Mouse (Mus musculus): ENCODE data around the gene Gm45337.
A peak's percentile ranks its signal among the peaks of the same experiment; 100 is the strongest.

Gm45337 gene

GRCm38 (mm10) chr7:142097776-142098175, 46.6 kb downstream of the Gm45337 start:
- DNase-seq (ENCODE audit: low spot score) = peak; percentile 94

- no peak for DNase-seq (ENCODE audit: low spot score)
Measured at GRCm38 (mm10) chr7:142096701-142097100, 47.7 kb downstream of the Gm45337 start.

- peak; percentile 91 for DNase-seq (ENCODE audit: low spot score)
Measured at GRCm38 (mm10) chr7:142095183-142095931, 49.0 kb downstream of the Gm45337 start, which contains the start of gene Dusp8. Gene Dusp8, minus strand, starts transcription at chr7:142095843.

- no peak for DNase-seq (ENCODE audit: low spot score)
Measured at GRCm38 (mm10) chr7:142094301-142095143, 49.9 kb downstream of the Gm45337 start.

- no peak for DNase-seq (ENCODE audit: low spot score)
Measured at GRCm38 (mm10) chr7:142093696-142094240, 50.6 kb downstream of the Gm45337 start.

Measured in embryo, embryonic 10 days (tissue).